Mouse (Mus musculus) midbrain, embryonic 10.5 days (tissue): ENCODE data around the gene Kdm1b. TPM values are rescaled to one million over a fixed set of nuclear protein-coding genes. Genes with fewer than 3 reads are reported as not detected.

ENCODE experiments used
- DNase-seq: peaks from one replicate; pipeline ENCODE4 v3.0.0-alpha.2; 2017; ENCODE audit warnings: low spot score
- H3K27ac ChIP-seq: fragments of 300-500 bp; sonication (generic); replicated peaks from 2 replicates; pipeline ENCODE4 v1.5.1; 2016; ENCODE audit warnings: mild to moderate bottlenecking
- H3K27me3 ChIP-seq: fragments of 300-500 bp; sonication (generic); 2 replicates; pipeline ENCODE4 v1.6.1; 2016; ENCODE audit warnings: low read depth, mild to moderate bottlenecking; ENCODE audit not compliant: poor library complexity, severe bottlenecking
- H3K36me3 ChIP-seq: fragments of 300-500 bp; sonication (generic); 2 replicates; pipeline ENCODE4 v1.6.1; 2016; ENCODE audit warnings: mild to moderate bottlenecking, moderate library complexity
- H3K4me1 ChIP-seq: fragments of 300-500 bp; sonication (generic); 2 replicates; pipeline ENCODE4 v1.6.1; 2016
- H3K4me3 ChIP-seq: fragments of 300-500 bp; sonication (generic); 2 replicates; pipeline ENCODE4 v1.5.1; 2016; ENCODE audit warnings: mild to moderate bottlenecking, moderate library complexity
- H3K9me3 ChIP-seq: fragments of 300-500 bp; sonication (generic); replicated peaks from 2 replicates; pipeline ENCODE4 v1.6.1; 2016; ENCODE audit warnings: mild to moderate bottlenecking
- WGBS: fragments of 180-500 bp; shearing (Covaris S2); methylation state at CpG from one replicate; pipeline ENCODE4 v1.1.7; 2016; 5-methylcytosine and 5-hydroxymethylcytosine counted together
- polyA plus RNA-seq: library from polyadenylated mRNA; unstranded; fragments of >200 nt; fragmentation: Nextera tagmentation; extraction: Ambion mirVana; gene quantifications from 2 replicates; pipeline ENCODE4 v1.2.1, GENCODE M21; 2016

Gene Kdm1b
- polyA plus RNA-seq: 15.4 and 20.1 TPM in 2 replicates

DNA sequence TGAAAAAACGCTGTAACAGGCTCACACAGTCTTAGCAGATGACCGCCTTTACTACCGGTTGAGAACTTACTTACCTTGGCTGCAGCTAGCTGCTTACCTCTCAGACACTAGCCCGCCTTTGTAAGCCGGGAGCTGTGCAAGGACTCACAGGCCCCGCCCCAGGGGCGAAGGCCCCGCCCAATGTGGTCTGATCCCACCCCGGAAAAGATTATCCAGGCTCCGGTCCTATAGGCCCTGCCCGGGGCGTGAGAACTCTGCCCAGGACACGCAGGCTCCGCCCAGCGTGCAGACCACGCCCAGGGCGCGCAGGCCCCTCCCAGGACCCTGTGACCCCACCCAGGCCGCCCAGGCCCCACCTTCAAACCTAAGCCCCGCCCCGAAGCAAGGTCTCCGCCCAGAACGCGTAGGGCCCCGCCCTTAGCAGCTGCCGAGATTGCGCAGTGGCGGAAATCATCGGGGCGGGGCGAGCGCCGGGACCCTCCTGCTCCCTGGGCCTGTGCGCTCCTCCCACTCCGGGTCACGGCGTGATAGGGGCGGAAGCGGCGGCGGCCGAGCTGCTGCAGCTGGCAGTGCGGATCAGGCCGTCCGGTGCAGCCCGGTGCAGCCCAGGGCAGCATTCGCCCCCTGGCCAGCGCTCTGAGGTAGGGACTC lies at the start of gene Kdm1b:
Gene Kdm1b, plus strand, starts transcription at position 470 of the 651 bp plus-strand sequence.
- Histone ChIP-seq H3K4me1 (peaks cover 27% of the 10 kb centered on the region), H3K27ac (peak within 1 kb of the TSS; percentile 89), H3K27me3 (peaks cover 12% of the 10 kb centered on the region), H3K9me3 (no peaks in the 10 kb centered on the region), H3K4me3 (peak within 1 kb of the TSS; percentile 95), H3K36me3 (0 out of 2 replicates have a peak, but pooled peaks cover 4% of the 10 kb centered on the region)
- peak; percentile 99 for DNase-seq
- under 1% methylated on average over 48 of the region's 48 CpGs for WGBS

DNA sequence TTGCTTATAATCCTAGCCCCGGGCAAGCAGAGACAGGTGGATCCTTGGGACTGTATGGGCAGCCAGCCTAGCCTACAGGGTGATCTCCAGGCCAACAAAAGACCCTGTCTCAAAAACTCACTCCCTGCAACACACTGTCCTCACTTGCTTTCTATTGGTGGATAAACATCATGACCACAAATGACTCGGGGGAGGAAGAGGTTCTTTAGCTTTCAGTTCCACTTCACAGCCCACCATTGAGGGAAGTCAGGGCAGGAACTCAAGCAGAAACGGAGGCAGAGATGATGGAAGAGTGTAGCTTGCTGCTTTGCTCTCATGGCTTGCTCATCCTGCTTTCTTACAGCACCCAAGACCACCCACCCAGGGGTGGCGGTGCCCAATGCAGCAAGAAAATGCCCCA lies 45.9 kb upstream of the Kdm1b start:
- Histone ChIP-seq H3K36me3 (no peaks in the 10 kb centered on the region), H3K4me1 (no peaks in the 10 kb centered on the region), H3K4me3 (no peak overlapping the region), H3K27me3 (no peaks in the 10 kb centered on the region), H3K27ac (no peak overlapping the region), H3K9me3 (no peaks in the 10 kb centered on the region)
- no peak for DNase-seq
- WGBS: 73% methylated on average over 4 of the region's 4 CpGs

DNA sequence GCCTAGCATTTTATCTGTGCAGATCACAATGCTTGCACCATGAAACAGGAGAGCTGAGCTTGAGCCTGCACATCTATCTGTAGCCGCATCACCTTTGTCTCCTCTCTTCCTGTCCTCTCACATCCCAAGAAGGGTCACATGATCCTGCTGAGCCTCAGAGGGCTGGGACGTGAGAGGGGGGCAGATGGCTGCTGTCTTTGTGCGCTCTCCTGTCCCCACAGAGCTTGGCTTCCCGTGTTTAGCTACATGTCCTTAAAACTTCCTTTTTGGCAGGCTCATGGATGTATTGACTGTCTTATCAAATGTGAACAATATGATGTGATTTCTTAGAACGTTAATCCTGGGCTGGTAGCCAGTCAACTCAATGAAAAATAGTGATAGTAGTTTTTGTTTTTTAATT lies 43.8 kb upstream of the Kdm1b start:
- Histone ChIP-seq H3K4me3 (no peak overlapping the region), H3K36me3 (no peaks in the 10 kb centered on the region), H3K27ac (no peak overlapping the region), H3K4me1 (no peaks in the 10 kb centered on the region), H3K9me3 (no peaks in the 10 kb centered on the region), H3K27me3 (no peaks in the 10 kb centered on the region)
- WGBS: 77% methylated on average over 5 of the region's 5 CpGs
- no peak for DNase-seq

DNA sequence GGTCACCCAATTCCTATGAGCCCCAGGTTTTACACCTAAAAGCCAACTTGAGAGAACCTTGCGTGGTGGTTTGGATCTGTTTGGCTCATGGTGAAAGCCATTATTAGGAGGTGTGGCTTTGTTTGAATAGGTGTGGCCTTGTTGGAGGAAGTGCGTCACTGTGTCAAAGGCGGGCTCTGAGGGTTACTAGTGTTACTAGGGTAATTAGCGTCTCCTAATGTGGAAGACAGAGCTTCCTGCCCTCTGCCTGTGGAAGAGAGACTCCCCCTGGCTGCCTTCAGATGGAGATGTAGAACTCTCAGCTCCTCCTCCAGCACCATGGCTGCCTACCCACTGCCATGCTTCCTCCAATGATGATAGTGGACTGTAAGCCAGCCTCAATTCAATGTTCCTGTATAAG lies 41.7 kb upstream of the Kdm1b start:
- no peaks in the 10 kb centered on the region for H3K9me3 ChIP-seq
- DNase-seq: no peak
- H3K4me3 ChIP-seq: no peak overlapping the region
- 91% methylated on average over 4 of the region's 4 CpGs for WGBS
- no peaks in the 10 kb centered on the region for H3K27me3 ChIP-seq
- H3K36me3 ChIP-seq: no peaks in the 10 kb centered on the region
- no peaks in the 10 kb centered on the region for H3K4me1 ChIP-seq
- no peak overlapping the region for H3K27ac ChIP-seq

DNA sequence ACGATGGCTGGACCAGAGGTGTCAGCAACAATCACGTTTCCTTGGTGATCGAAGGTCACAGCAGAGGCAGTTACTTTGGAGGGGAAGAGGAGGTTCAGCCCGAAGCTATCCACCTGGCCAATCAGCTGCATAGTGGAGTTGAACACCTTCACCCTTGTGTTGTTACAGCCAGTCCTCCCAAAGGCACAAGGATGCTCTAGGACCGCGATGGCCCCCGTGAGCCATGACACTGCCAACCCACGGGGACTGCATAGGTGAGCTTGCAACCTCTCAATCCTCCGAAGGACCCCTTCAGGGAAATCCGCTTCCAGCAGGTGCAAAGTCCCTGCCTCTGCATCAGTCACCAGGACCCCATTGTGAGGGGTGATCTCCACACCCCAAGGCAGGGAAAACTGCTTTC lies 29.6 kb upstream of the Kdm1b start:
- H3K9me3 ChIP-seq: peaks cover 28% of the 10 kb centered on the region
- 60% methylated on average over 10 of the region's 10 CpGs for WGBS
- peaks cover 18% of the 10 kb centered on the region; the same call in 1 of the 2 replicates for H3K36me3 ChIP-seq
- H3K27me3 ChIP-seq: peaks cover 61% of the 10 kb centered on the region
- H3K4me1 ChIP-seq: peaks cover 17% of the 10 kb centered on the region
- peak overlapping the region; percentile 72 for H3K4me3 ChIP-seq
- DNase-seq: no peak
- no peak overlapping the region for H3K27ac ChIP-seq

DNA sequence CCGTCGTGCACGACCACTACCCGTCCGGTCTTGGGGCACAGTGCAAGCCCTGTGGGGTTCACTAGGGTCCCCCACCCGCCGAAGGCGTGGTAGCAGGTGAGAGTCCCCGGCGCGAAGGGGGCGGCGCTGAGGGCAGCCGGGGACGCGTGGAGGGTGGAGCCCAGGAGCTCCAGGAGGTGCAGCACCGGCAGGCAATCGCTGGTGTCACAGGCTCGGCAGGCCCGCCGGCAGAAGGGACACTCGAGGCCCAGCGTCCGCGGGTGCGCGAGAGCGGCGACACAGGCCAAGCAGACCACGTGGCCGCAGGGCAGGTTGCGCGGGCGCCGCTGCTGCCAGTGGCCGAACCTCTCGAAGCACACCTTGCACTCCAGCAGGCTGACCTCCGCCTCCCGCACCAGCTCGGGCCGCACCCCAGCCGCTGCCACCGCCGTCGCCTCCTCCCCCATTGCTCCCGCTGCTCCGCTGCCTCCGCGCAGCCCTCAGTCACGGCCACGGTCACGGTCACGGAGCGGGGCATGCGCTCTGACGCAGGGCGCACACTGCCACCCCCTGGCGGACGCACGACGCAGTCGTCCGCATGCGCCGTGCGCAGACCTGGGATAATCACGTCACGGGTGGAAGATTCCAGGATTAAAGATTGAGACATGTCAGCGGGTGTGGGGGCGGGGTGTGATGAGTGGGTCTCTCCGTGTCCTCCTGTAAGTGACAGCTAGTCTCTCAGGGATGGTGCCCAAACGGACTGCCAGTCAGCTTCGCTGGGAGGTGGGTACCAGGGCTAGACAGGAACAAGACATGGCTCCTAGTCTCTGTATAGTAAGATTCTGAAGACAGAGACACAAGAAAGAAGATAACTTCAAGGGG lies 28.7 kb upstream of the Kdm1b start, which contains the start of gene Nhlrc1:
Gene Nhlrc1, minus strand, starts transcription at position 517 of the 861 bp plus-strand sequence.
- peaks cover 26% of the 10 kb centered on the region for H3K9me3 ChIP-seq
- peaks cover 17% of the 10 kb centered on the region for H3K4me1 ChIP-seq
- DNase-seq: peak; percentile 79
- 4% methylated on average over 73 of the region's 73 CpGs for WGBS
- H3K27me3 ChIP-seq: peaks cover 61% of the 10 kb centered on the region
- H3K4me3 ChIP-seq: peak within 1 kb of the TSS; percentile 72
- peak within 1 kb of the TSS; percentile 82 for H3K27ac ChIP-seq
- H3K36me3 ChIP-seq: peaks cover 18% of the 10 kb centered on the region; the same call in 1 of the 2 replicates

DNA sequence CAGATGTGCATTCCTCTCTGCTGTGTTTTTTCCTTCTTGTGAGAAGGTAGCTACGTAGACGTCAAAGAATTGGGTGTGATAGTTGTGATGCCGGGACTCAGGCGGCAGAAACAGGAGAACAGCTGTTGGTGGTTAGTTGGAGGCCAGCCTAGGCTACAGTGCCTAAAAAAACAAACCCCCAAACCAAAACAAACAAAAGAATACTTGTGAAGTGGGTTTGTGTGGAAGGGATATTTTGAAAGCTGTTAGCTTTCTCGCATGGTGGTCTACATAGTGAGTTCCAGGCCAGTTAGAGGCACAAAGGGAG lies 28.2 kb upstream of the Kdm1b start:
- Histone ChIP-seq H3K4me1 (peaks cover 17% of the 10 kb centered on the region), H3K9me3 (peaks cover 20% of the 10 kb centered on the region), H3K27me3 (peaks cover 60% of the 10 kb centered on the region), H3K36me3 (peaks cover 12% of the 10 kb centered on the region; the same call in 1 of the 2 replicates), H3K4me3 (peak overlapping the region; percentile 72), H3K27ac (no peak overlapping the region)
- WGBS: 76% methylated on average over 5 of the region's 5 CpGs
- DNase-seq: no peak

DNA sequence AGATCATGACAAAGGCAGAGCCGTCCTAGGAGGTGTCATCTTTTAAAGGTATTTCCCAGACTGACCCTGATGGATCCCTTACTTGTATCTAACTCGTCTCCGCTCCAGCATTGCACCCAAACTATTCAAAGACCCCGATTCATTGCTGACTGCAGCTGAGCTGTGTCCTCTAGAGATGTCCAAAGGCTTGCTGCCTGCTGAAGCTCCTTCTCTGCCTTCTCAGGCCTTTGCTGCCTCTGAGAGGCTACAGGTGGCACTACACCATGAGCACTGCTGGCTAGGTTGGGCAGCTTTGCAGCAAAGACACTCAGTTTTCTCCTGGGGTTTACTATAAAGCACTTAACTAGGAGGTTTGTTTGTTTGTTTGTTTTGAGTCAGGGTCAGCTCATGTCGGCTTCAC lies 26.0 kb upstream of the Kdm1b start:
- DNase-seq: peak; percentile 55
- H3K4me1 ChIP-seq: peaks cover 14% of the 10 kb centered on the region
- 55% methylated on average over 5 of the region's 5 CpGs for whole genome bisulfite sequencing
- no peak overlapping the region for H3K27ac ChIP-seq
- H3K4me3 ChIP-seq: no peak overlapping the region
- H3K9me3 ChIP-seq: peaks cover 4% of the 10 kb centered on the region
- H3K36me3 ChIP-seq: no peaks in the 10 kb centered on the region
- peaks cover 40% of the 10 kb centered on the region for H3K27me3 ChIP-seq

DNA sequence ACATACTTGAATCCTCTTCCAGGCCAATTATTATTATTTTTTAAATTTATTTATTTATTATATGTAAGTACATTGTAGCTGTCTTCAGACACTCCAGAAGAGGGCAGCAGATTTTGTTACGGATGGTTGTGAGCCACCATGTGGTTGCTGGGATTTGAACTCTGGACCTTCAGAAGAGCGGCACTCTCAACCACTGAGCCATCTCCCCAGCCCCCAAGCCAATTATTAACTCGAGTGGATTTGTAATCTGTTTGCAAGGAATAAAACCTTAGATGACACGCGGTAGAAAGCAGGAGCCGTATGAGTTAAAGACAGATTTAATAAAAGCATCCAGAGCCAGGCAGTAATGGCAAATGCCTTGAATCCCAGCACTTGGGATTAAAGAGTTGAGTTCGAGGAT lies 23.5 kb upstream of the Kdm1b start:
- H3K27me3 ChIP-seq: peaks cover 15% of the 10 kb centered on the region
- H3K36me3 ChIP-seq: 0 out of 2 replicates have a peak, but pooled peaks cover 5% of the 10 kb centered on the region
- no peak overlapping the region for H3K4me3 ChIP-seq
- 83% methylated on average over 7 of the region's 7 CpGs for WGBS
- no peak overlapping the region for H3K27ac ChIP-seq
- peaks cover 3% of the 10 kb centered on the region for H3K4me1 ChIP-seq
- H3K9me3 ChIP-seq: no peaks in the 10 kb centered on the region
- DNase-seq: no peak

DNA sequence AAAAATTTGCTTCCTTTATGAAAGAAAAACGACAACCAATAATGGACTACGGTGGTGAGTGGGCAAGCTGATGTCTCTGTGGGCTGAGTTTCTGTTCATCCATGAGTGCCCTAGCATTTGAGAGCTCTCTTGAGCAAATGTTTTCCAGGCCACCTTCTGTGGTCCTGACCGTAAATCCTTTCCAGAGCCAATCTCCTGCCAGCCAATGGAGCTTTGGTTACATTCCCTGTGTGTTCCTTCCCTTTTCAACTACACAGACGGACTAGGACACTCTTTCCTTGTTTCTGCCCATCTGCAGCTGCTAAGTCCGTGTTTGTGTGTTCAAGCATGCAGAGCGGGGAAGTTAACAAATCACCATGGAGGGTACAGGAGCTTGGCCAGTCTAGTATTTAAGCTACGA lies 22.5 kb upstream of the Kdm1b start:
- no peak overlapping the region for H3K27ac ChIP-seq
- H3K4me3 ChIP-seq: no peak overlapping the region
- no peaks in the 10 kb centered on the region for H3K9me3 ChIP-seq
- no peak for DNase-seq
- 84% methylated on average over 7 of the region's 7 CpGs for WGBS
- H3K27me3 ChIP-seq: peaks cover 7% of the 10 kb centered on the region
- peaks cover 12% of the 10 kb centered on the region; the same call in 1 of the 2 replicates for H3K36me3 ChIP-seq
- no peaks in the 10 kb centered on the region for H3K4me1 ChIP-seq

DNA sequence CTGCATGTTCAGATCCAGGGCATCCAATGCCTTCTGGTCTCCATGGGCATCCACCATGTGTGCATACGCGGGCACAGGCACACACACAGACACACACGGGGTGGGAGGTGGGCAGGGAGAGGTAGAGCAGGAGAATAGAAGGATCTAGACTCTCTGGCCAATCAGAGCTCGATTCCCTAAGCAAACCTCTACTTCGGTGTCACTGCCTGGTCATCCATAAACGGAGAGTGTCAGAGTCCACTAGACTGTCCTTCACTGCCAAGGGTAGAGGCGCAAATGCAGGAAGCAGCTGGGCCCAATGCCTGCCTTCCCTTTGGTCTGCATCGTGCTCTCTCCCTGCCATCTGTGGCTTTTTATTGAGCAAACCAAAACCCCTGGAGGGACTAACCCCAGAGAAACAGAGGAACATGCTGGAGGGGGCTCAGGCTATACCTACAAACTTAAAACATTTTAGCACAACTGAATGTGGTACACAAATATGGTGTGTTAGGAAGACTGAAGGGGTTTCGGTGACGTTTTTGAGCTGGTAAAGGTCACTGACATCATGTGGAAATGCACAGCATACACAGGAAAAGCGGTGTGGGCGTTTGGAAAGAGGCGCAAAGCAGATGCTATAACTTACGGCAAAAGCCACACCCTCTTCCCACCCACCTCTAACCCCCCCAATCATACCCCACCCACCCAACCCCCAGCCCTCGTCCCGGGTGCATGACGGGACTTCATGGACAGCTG lies 12.8 kb upstream of the Kdm1b start:
- DNase-seq: no peak
- WGBS: 94% methylated on average over 17 of the region's 17 CpGs
- H3K36me3 ChIP-seq: peaks cover 17% of the 10 kb centered on the region
- no peaks in the 10 kb centered on the region for H3K9me3 ChIP-seq
- H3K27ac ChIP-seq: no peak overlapping the region
- no peak overlapping the region for H3K4me3 ChIP-seq
- no peaks in the 10 kb centered on the region for H3K4me1 ChIP-seq
- H3K27me3 ChIP-seq: no peaks in the 10 kb centered on the region

DNA sequence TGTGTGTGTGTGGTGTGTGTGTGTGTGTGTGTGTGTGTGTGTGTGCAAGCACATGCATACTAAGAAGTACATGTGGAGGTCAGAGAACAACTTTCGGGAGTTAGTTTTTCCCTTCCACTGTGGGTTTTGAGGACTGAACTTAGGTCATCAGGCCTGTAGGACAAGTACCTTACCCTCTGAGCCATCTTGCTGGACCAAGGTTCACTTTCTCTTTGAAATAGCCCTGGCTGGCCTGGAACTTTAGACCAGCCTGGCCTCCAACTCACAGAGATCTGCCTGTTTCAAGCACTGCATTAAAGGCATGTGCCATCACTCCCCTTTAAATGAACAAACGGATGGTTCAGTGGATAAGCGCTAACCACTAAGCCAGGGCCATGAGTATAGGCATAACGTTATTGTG lies 9.7 kb upstream of the Kdm1b start:
- peaks cover 13% of the 10 kb centered on the region for H3K36me3 ChIP-seq
- WGBS: 90% methylated on average over 4 of the region's 4 CpGs
- no peaks in the 10 kb centered on the region for H3K4me1 ChIP-seq
- no peaks in the 10 kb centered on the region for H3K9me3 ChIP-seq
- H3K4me3 ChIP-seq: no peak overlapping the region
- no peak overlapping the region for H3K27ac ChIP-seq
- no peaks in the 10 kb centered on the region for H3K27me3 ChIP-seq
- no peak for DNase-seq
